Mouse (Mus musculus) CD4-positive, CD25-positive, alpha-beta regulatory T cell, adult 9 weeks (primary cell): ENCODE results near the gene Sun3. TPM values are rescaled to one million over a fixed set of nuclear protein-coding genes. Genes with fewer than 3 reads are reported as not detected.

Experiments
- polyA plus RNA-seq: library from polyadenylated mRNA; unstranded; fragments of 100-300 nt; shearing (Covaris generic); gene quantifications from one replicate; pipeline ENCODE4 v1.2.1, GENCODE M21; 2017

The Sun3 gene
- polyA plus RNA-seq = not detected

DNA sequence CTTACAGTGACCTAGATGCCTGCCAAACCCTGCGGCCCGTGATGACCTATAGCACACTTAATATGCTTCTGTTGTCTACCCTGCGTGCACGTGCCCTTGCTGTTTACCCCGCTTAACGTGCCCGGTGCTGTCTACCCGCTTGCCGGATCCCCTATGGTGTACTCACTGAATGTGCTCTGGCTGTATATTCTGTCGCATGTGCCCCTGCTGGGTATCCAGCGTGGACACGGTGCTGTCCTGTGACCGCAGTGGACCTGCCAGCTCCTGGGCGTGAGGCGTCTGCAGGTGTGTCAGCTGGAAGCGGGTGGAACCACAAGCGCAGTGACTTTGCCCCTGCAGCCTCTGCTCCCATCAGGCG, at the start of gene Sun3:
Gene Sun3, minus strand, starts transcription at position 289 of the 358 bp plus-strand sequence.

DNA sequence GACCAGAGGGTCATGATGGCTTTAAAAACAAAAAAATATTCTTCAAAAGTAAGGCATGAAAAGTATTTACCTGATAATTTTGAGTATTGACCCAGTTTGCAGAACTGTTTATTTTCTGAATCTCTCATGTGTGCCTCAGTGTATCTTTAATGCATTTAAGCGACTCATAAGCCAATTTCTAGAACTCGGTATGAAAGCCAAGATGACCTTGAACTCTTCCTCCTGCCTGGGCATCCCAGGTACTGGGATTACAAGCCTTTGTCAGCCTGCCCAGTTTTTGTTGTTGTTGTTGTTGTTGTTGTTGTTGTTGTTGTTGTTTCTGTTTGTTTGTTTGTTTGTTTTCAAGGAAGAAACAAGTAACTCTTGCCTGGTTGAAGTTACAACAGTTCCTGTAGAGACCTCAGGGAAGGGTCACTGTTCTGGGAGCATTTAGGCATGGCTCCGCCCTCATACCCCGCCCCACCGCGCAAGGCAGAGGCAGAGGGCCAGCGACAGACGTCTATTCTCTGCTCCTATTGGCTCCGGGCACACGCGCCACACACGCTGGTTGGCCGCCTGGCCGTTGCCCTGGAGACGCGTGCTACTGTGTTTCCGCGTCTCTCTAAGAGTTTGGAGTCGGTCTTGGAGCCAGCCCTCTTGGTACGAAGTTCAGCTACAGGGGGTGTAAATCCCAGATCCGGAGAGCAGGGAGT, 634 bp downstream of the Sun3 start, which contains the start of gene Gm11992:
Gene Gm11992, plus strand, starts transcription at position 584 of the 692 bp plus-strand sequence.

DNA sequence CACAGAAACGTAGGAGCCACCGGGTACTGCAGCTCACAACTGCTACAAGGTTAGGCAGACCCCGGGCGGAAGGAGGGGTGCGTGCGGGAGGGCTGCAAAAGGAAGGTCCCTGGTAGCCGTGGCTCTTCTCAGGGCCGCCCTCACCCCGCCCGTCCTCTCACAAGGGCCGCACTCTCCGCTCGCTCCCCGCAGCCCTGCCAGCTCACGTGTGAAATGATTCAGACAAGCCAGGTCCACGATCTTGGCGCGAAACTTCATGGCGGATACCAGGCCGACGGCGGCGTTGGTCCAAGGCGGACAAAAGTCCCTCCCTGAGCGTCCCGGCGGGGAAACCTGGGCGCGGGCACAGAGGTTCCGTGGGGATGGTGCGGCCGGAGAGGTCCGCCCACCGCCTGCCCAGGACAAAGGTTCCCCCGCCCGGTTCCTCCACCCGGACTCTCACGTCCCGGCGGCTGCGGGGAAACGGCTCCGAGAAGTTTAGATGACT, 37.9 kb downstream of the Sun3 start, which contains the start of gene Hus1:
Gene Hus1, minus strand, starts transcription at position 339 of the 487 bp plus-strand sequence.

DNA sequence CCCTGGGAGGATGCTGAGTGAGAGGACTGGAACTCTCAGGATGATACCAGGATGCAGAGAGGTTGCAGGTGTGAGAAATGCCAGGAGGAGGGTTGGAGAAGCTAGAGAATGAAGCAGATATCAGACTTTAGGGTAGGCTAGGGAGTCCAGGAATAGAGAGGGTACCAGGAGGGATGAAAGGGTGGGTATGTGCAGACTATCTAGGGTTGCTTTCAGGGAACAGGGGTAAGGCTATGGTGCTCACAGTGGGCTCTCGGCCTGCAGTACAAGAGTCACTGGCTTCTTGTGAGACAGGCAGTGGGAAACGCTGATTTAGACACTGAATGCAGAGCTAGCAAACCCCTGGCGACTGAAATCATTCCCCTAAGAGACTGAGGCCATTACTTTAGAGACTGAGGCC, 75.6 kb downstream of the Sun3 start, which contains the start of gene Pkd1l1:
Gene Pkd1l1, minus strand, starts transcription at position 101 of the 400 bp plus-strand sequence.

Other genes starting within 250 kb of the Sun3 start
- not detected for gene Pkd1l1, start 75.7 kb downstream of the Sun3 start, polyA plus RNA-seq
- 13.7 TPM for gene Hus1, start 37.8 kb downstream of the Sun3 start, polyA plus RNA-seq
- gene Gm11992, start 397 bp downstream of the Sun3 start, polyA plus RNA-seq = not detected
- gene Upp1, start 69.1 kb upstream of the Sun3 start, polyA plus RNA-seq = not detected
- not detected for gene Abca13, start 143.0 kb upstream of the Sun3 start, polyA plus RNA-seq